Mouse (Mus musculus): ENCODE measurements around the gene Nacc1. TPM values are rescaled to one million over a fixed set of nuclear protein-coding genes. Genes with fewer than 3 reads are reported as not detected.
A peak's percentile ranks its signal among the peaks of the same experiment; 100 is the strongest.

Gene Nacc1
- total and polyA plus RNA-seq, 3 experiments, result 30.5 to 45.3 (median 31.0) TPM

DNA sequence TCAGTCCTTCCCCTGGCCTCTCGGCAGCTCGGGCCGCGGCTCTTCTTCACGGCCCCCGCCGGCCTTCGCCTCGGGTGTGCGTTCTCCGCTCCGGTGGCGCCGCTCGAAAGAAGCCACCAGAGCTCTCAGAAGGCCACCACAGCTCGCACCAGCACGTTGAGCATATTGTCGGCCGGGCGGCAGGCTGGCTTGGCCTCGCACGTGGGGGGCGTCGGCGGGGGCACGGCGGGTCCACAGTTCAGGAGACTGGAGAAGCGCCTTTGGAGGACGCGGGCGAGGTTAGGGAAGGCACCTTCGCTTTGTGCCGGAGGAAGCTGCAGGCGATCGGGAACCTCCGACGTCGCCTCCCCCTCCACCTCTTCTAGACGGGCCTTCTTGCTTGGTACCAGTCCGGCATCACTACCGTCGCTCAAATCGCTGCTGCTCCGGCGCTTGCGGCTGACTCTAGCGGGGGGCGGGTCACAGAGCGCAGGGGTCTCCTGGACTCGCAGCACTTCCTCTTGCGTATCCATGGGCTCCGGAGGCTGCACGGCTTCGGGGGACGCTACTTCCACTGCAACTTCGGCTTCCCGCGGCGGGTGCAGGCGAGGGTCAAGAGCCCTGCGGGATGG is 25.6 kb downstream of the Nacc1 start:
- intact Hi-C loops (cut with DNase I), result loop anchor here (2.0 kb wide), 1 partner anchor 39 kb away; the partner anchor contains the start of gene Lyl1
- peak overlapping the region; percentile 96 for H3K27ac ChIP-seq
- no peaks in the 10 kb centered on the region for H3K36me3 ChIP-seq (ENCODE audit: control insufficient read depth, insufficient read depth, low read length)
- peak overlapping the region; percentile 87 for H3K4me3 ChIP-seq
- H3K79me2 ChIP-seq (replicated peaks; ENCODE audit: control insufficient read depth, insufficient read depth, low read length), result no peaks in the 10 kb centered on the region
- WGBS, result 1% methylated on average over 61 of the region's 61 CpGs
- no peak for TF ChIP-seq CTCF (IDR thresholded peaks at IDR 0.05)
- no peak for TF ChIP-seq EP300 (IDR thresholded peaks at IDR 0.05; ENCODE audit: insufficient read depth, low read depth, low read length)
- TF ChIP-seq POLR2A (IDR thresholded peaks at IDR 0.05; ENCODE audit: insufficient read depth, low read depth, low read length), result no peak
- peak overlapping the region; percentile 93 for H3K9ac ChIP-seq (ENCODE audit: low read depth, low read length)
- H3K27me3 ChIP-seq (ENCODE audit: control insufficient read depth, insufficient read depth, low read length), result no peaks in the 10 kb centered on the region
- DNase-seq, result no peak
- H3K4me1 ChIP-seq (ENCODE audit: control insufficient read depth, insufficient read depth, low read length), result no peaks in the 10 kb centered on the region; the same call in 1 of the 2 replicates

DNA sequence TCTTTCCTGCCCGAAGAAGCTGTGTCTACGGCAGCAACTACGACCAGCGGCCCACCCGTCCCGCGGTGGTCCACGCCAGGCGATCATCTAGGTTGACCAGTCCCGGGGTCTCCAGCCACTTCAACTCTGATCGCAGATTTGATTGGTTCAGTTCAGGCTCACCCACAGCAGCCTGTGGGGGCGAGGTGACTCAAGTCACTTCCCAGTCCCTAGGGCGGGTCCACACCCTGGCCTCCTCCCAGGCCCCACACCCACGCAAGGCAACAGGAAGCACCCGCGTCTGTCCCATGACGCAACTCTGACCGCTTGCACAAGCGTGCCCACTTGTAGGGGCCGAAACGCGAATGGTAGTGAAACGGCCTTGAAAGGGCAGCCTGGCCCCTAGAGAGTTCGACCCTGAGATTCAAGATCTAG is 26.2 kb downstream of the Nacc1 start:
- peak overlapping the region; percentile 93 for H3K9ac ChIP-seq (ENCODE audit: low read depth, low read length)
- no peaks in the 10 kb centered on the region for H3K27me3 ChIP-seq (ENCODE audit: control insufficient read depth, insufficient read depth, low read length)
- WGBS, result 1% methylated on average over 24 of the region's 24 CpGs
- H3K79me2 ChIP-seq (replicated peaks; ENCODE audit: control insufficient read depth, insufficient read depth, low read length), result no peaks in the 10 kb centered on the region
- H3K4me3 ChIP-seq, result peak overlapping the region; percentile 87
- TF ChIP-seq EP300 (IDR thresholded peaks at IDR 0.05; ENCODE audit: insufficient read depth, low read depth, low read length), result peak; percentile 98
- TF ChIP-seq CTCF (IDR thresholded peaks at IDR 0.05), result no peak
- TF ChIP-seq POLR2A (IDR thresholded peaks at IDR 0.05; ENCODE audit: insufficient read depth, low read depth, low read length), result peak; percentile 76
- peaks cover 1% of the 10 kb centered on the region; the same call in 1 of the 2 replicates for H3K4me1 ChIP-seq (ENCODE audit: control insufficient read depth, insufficient read depth, low read length)
- DNase-seq, result peak; percentile 93 to 95
- intact Hi-C loops (cut with DNase I), result loop anchor here (2.0 kb wide), 1 partner anchor 39 kb away; the partner anchor contains the start of gene Lyl1
- H3K36me3 ChIP-seq (ENCODE audit: control insufficient read depth, insufficient read depth, low read length), result no peaks in the 10 kb centered on the region
- peak overlapping the region; percentile 96 for H3K27ac ChIP-seq

DNA sequence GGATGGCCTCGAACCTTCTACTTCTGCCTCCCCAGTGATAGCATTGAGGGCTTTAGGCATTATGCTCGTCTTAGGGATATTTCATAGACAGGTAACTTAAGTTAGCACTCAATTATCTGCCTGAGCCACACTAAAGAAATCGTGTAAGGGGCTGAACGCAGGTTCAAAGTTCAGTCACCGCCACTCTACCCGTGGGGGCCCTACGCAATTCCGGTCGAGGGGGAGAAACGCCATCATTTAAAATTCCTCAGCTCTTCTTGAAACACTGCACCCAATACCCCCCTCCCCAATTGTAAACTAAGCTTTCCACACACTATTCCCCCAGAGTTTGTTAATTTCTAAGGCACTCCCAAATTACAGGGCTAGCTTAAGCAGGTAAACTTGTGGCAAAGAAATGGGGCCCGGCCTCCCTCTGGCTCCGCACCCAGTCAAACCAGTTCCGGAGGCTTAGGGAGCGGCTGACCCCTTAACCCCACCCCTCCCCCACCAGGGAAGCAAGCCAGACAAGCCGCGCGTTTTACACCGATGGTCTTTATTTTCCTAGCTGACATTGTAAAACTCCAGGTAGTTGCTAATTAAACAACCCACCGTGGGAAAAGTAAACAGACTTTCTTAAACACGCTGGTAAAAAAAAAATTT is 26.7 kb downstream of the Nacc1 start:
- 14% methylated on average over 20 of the region's 20 CpGs for WGBS
- no peaks in the 10 kb centered on the region for H3K36me3 ChIP-seq (ENCODE audit: control insufficient read depth, insufficient read depth, low read length)
- TF ChIP-seq POLR2A (IDR thresholded peaks at IDR 0.05; ENCODE audit: insufficient read depth, low read depth, low read length) (no peak; the same call in 1 of the 2 replicates), CTCF (IDR thresholded peaks at IDR 0.05) (no peak), EP300 (IDR thresholded peaks at IDR 0.05; ENCODE audit: insufficient read depth, low read depth, low read length) (no peak)
- H3K27me3 ChIP-seq (ENCODE audit: control insufficient read depth, insufficient read depth, low read length), result no peaks in the 10 kb centered on the region
- H3K79me2 ChIP-seq (replicated peaks; ENCODE audit: control insufficient read depth, insufficient read depth, low read length), result no peaks in the 10 kb centered on the region
- peak overlapping the region; percentile 93 for H3K9ac ChIP-seq (ENCODE audit: low read depth, low read length)
- peak overlapping the region; percentile 87 for H3K4me3 ChIP-seq
- intact Hi-C loops (cut with DNase I), result loop anchor here (1.0 to 2.0 kb wide), 2 partner anchors 22 to 40 kb away; partner anchors contain the start of gene Lyl1
- peak; percentile 60 to 66 for DNase-seq
- H3K27ac ChIP-seq, result peak overlapping the region; percentile 96
- peaks cover 1% of the 10 kb centered on the region; the same call in 1 of the 2 replicates for H3K4me1 ChIP-seq (ENCODE audit: control insufficient read depth, insufficient read depth, low read length)

DNA sequence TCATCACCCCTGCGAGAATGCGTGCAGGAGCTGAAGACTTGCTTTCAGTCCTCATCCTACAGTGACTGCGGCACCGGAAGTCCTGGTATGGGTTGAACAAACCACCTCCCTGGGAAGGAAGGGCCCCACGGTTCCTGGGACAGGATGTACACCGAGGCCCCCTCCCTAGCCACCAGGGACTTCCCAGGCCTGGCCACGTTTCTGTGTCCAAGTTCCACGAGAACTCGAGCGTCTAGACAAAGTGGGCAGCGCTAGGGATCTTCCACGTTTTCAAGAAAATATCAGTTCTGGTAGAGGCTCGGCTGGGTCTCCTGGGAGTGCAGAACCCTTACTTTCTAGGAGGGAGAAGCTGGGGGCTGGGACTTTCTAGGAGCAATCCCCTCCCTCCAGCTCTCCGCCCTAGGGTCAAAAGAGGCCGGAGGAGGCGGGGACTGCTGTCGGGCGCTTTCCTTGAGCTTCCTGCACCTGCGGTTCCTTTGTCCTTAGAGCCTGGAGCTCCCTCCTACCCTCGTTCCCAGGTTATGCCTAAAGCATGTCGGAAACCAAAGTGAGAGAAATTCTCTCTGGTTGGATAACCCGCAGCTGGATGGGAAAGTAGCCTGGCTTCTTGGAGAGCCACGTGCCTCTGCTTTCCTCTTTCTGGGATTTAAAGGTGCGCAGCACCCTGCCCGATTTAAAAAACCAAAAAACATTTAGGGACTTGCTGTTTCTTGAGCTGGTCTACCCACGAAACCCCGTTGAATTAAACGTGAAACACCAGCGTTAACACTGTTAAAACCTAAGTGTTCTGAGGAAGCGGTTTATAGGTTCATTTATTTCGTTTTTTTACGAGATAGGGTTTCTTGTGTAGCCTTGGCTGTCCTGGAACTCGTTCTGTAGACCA is 27.5 kb downstream of the Nacc1 start:
- WGBS, result 13% methylated on average over 33 of the region's 33 CpGs
- H3K27ac ChIP-seq, result peak overlapping the region; percentile 96
- intact Hi-C loops (cut with DNase I), result loop anchor here (1.0 to 5.0 kb wide), 3 partner anchors 21 to 422 kb away; partner anchors contain the start of genes Lyl1, Man2b1, Wdr83 and Wdr83os
- no peaks in the 10 kb centered on the region for H3K36me3 ChIP-seq (ENCODE audit: control insufficient read depth, insufficient read depth, low read length)
- H3K27me3 ChIP-seq (ENCODE audit: control insufficient read depth, insufficient read depth, low read length), result no peaks in the 10 kb centered on the region
- peak overlapping the region; percentile 51 for H3K9ac ChIP-seq (ENCODE audit: low read depth, low read length)
- peak; percentile 80 to 86 for DNase-seq
- no peaks in the 10 kb centered on the region for H3K79me2 ChIP-seq (replicated peaks; ENCODE audit: control insufficient read depth, insufficient read depth, low read length)
- peaks cover 1% of the 10 kb centered on the region; the same call in 1 of the 2 replicates for H3K4me1 ChIP-seq (ENCODE audit: control insufficient read depth, insufficient read depth, low read length)
- H3K4me3 ChIP-seq, result peak overlapping the region; percentile 87
- peak; percentile 65 for TF ChIP-seq POLR2A (IDR thresholded peaks at IDR 0.05; ENCODE audit: insufficient read depth, low read depth, low read length)
- peak; percentile 84 for TF ChIP-seq EP300 (IDR thresholded peaks at IDR 0.05; ENCODE audit: insufficient read depth, low read depth, low read length)
- TF ChIP-seq CTCF (IDR thresholded peaks at IDR 0.05), result no peak

DNA sequence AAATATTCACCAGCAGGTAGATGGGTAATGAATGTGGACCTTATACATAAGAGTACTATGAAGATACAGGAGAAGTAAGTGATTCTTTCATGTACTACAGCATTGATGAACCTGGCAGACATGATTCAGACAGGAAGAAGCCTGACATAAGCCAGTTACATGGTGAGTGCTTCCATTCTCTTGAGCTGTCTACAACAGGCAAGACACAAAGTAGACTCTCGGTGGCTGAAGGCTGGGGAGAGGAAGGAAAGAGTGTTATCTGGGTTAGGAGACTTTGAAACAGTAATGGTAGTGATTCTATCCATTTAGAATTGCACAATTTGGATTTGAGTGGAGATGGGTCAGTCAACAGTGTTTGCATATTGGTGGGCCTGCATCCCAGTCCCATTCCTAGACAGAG is 28.7 kb downstream of the Nacc1 start:
- no peak for TF ChIP-seq EP300 (IDR thresholded peaks at IDR 0.05; ENCODE audit: insufficient read depth, low read depth, low read length)
- TF ChIP-seq POLR2A (IDR thresholded peaks at IDR 0.05; ENCODE audit: insufficient read depth, low read depth, low read length), result no peak
- no peak for TF ChIP-seq CTCF (IDR thresholded peaks at IDR 0.05)
- H3K27ac ChIP-seq, result peak overlapping the region; percentile 96
- H3K79me2 ChIP-seq (replicated peaks; ENCODE audit: control insufficient read depth, insufficient read depth, low read length), result no peaks in the 10 kb centered on the region
- no peaks in the 10 kb centered on the region for H3K27me3 ChIP-seq (ENCODE audit: control insufficient read depth, insufficient read depth, low read length)
- no peak overlapping the region for H3K9ac ChIP-seq (ENCODE audit: low read depth, low read length)
- H3K36me3 ChIP-seq (ENCODE audit: control insufficient read depth, insufficient read depth, low read length), result no peaks in the 10 kb centered on the region
- DNase-seq, result no peak
- H3K4me3 ChIP-seq, result no peak overlapping the region
- H3K4me1 ChIP-seq (ENCODE audit: control insufficient read depth, insufficient read depth, low read length), result peaks cover 2% of the 10 kb centered on the region
- intact Hi-C loops (cut with DNase I), result loop anchor here (5.0 kb wide), 1 partner anchor 423 kb away; the partner anchor contains the start of genes Man2b1, Wdr83 and Wdr83os
- 46% methylated on average over 1 of the region's 1 CpGs for WGBS
